Mouse (Mus musculus) left cerebral cortex, adult 2 months (tissue): ENCODE results near the gene Abhd10. TPM values are rescaled to one million over a fixed set of nuclear protein-coding genes. Genes with fewer than 3 reads are reported as not detected.

ENCODE experiments used
- DNase-seq, 2 experiments: peaks; one replicate each; pipeline ENCODE4 v3.0.0; 2021 to 2022; ENCODE audit warnings: low spot score in 2 of 2, mixed read lengths in 1 of 2; ENCODE audit errors: extremely low spot score in 1 of 2
- H3K27ac ChIP-seq: fragments of 200-600 bp; 2 replicates; pipeline ENCODE4 v1.8.1; 2022
- H3K4me3 ChIP-seq: fragments of 200-600 bp; 2 replicates; pipeline ENCODE4 v1.8.1; 2022
- CTCF ChIP-seq: fragments of 200-600 bp; IDR thresholded peaks from 2 replicates; pipeline ENCODE4 v1.8.1; 2022; ENCODE audit warnings: antibody characterized with exemption, mild to moderate bottlenecking, moderate library complexity
- intact Hi-C: fragments of 180-260 bp; cut with DNase I; formaldehyde crosslinking; loops from one replicate; pipeline ENCODE4 v1.15.1; 2025
- total RNA-seq, 2 experiments: library from RNA; stranded (reverse); gene quantifications; 2 replicates each; pipeline ENCODE4 v1.2.3; 2021

The Abhd10 gene
- total RNA-seq, 2 experiments from 2014 or later, result 21.6 to 23.7 TPM

- Histone ChIP-seq H3K27ac (peak overlapping the region; percentile 97), H3K4me3 (peak overlapping the region; percentile 75)
- no peak for DNase-seq
- intact Hi-C loops, result loop anchor here (2.0 to 5.0 kb wide), 2 partner anchors 37 to 316 kb away; partner anchors contain the start of gene Cd200
- TF ChIP-seq CTCF, result no peak
Observed at GRCm38 (mm10) chr16:45723172-45723901, 19.4 kb downstream of the Abhd10 start.

- intact Hi-C loops, result loop anchor here (2.0 to 5.0 kb wide), 2 partner anchors 36 to 315 kb away; partner anchors contain the start of gene Cd200
- Histone ChIP-seq H3K27ac (peak overlapping the region; percentile 97), H3K4me3 (peak overlapping the region; percentile 75)
- TF ChIP-seq CTCF, result no peak
- no peak for DNase-seq
Observed at GRCm38 (mm10) chr16:45722460-45722951, 20.2 kb downstream of the Abhd10 start.

DNA sequence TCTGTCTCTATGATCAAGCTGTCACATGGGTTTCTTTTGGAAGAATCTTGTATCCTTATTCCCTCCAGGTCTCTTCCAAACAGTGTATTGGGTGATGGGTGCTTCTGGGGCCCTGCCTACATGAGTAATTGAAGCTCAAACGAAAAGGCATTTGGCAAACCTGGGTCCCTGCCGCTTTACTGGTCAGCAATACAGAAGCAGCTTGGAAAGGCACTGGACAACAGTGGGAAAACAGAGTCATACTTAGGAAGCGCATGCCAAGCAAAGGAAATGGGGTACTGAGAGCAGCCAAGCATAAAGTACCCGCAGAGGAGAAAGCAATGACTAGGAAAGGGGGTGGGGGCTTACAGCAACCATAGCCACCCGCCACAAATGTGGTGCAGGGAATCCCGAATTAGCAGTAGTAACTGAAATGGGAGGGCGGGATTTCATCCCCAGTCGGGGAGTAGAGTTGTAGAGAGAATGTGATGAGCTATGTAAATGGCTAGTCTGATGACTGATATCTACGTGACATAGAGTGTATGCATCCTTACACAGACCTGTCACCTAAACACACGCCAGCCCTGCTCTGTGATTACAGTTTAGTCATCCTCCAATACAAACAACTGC, 22.6 kb downstream of the Abhd10 start:
- DNase-seq, result no peak
- no peak for TF ChIP-seq CTCF
- intact Hi-C loops, result loop anchor here (5.0 kb wide), 1 partner anchor 313 kb away; the partner anchor contains the start of gene Cd200
- H3K27ac ChIP-seq, result peak overlapping the region; percentile 45; the same call in 1 of the 2 replicates
- H3K4me3 ChIP-seq, result no peak overlapping the region

- Histone ChIP-seq H3K4me3 (no peak overlapping the region), H3K27ac (no peak overlapping the region)
- intact Hi-C loops, result no loop called here
- TF ChIP-seq CTCF, result no peak
- DNase-seq, result no peak
Observed at GRCm38 (mm10) chr16:45718296-45718695, 24.5 kb downstream of the Abhd10 start.

- peak overlapping the region; percentile 26 for H3K27ac ChIP-seq
- intact Hi-C loops, result no loop called here
- no peak for TF ChIP-seq CTCF
- H3K4me3 ChIP-seq, result no peak overlapping the region
- DNase-seq, result no peak
Observed at GRCm38 (mm10) chr16:45714489-45715150, 28.1 kb downstream of the Abhd10 start.

GRCm38 (mm10) chr16:45713878-45714277, 28.9 kb downstream of the Abhd10 start:
- intact Hi-C loops, result no loop called here
- no peak overlapping the region for H3K27ac ChIP-seq
- TF ChIP-seq CTCF, result no peak
- H3K4me3 ChIP-seq, result no peak overlapping the region
- DNase-seq, result no peak

DNA sequence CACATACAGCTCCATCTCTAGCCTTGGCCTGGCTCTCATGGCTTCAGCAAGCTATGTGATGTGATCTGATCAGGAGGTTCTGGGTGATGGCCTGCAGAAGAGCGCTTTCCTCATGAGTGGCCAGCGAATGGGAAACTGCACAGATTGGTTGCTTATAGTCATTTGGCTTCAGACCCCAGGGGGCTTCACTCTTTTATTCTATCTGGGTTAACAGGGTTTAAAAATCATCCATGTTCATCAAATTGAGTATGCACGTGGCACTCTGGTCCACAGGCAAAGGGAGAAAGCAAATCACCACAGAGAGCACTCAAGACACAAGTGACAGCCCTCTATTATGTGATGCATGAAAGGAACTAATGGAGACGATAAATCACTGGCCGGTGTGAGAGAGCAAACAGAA, 29.5 kb downstream of the Abhd10 start:
- no peak for TF ChIP-seq CTCF
- DNase-seq, result no peak
- no peak overlapping the region for H3K4me3 ChIP-seq
- no peak overlapping the region for H3K27ac ChIP-seq
- intact Hi-C loops, result no loop called here

DNA sequence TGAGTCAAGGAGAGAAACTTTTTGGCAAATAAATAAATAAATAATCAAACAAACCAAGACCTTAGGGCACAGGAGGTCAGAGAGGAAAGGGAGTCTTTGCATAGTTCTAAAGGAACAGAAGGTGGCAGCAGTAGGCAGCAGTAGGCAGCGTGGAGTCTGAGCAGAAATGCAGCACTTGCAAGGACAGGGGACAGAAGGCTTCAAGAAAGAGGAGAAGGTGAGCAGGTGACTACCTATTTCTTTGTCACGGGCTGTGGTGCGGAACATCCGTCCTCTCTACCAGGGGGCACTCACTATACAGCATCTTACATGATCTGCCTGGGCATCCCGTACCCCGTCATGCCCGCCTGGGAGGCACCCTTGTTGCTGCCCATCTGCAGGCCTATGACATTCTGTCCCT, 31.5 kb downstream of the Abhd10 start:
- Histone ChIP-seq H3K4me3 (no peak overlapping the region), H3K27ac (no peak overlapping the region)
- intact Hi-C loops, result no loop called here
- no peak for DNase-seq
- peak; percentile 47 for TF ChIP-seq CTCF

DNA sequence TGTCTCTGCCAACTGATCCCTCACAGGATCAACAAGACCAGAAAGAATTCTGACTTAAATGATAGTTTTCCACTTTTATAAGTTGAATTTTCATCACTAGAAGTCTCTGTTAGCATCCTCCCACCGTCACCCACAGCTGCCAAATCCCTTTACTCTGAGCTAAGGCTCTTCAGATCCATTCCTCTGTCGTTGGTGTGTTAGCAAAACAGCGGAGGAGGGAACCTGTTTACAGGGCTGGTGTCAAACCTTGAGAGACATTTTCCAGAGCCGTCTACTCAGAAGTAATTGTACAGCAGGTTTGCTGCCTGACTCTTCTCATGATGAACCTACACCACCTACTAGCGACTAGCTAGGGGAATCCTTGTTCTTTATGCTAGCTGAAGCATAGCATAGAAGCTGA, 43.5 kb downstream of the Abhd10 start:
- intact Hi-C loops, result no loop called here
- Histone ChIP-seq H3K27ac (no peak overlapping the region), H3K4me3 (no peak overlapping the region)
- no peak for TF ChIP-seq CTCF
- DNase-seq, result no peak

- no peak for DNase-seq
- no peak overlapping the region for H3K27ac ChIP-seq
- H3K4me3 ChIP-seq, result no peak overlapping the region
- intact Hi-C loops, result no loop called here
- TF ChIP-seq CTCF, result no peak
Observed at GRCm38 (mm10) chr16:45697996-45698395, 44.8 kb downstream of the Abhd10 start.

DNA sequence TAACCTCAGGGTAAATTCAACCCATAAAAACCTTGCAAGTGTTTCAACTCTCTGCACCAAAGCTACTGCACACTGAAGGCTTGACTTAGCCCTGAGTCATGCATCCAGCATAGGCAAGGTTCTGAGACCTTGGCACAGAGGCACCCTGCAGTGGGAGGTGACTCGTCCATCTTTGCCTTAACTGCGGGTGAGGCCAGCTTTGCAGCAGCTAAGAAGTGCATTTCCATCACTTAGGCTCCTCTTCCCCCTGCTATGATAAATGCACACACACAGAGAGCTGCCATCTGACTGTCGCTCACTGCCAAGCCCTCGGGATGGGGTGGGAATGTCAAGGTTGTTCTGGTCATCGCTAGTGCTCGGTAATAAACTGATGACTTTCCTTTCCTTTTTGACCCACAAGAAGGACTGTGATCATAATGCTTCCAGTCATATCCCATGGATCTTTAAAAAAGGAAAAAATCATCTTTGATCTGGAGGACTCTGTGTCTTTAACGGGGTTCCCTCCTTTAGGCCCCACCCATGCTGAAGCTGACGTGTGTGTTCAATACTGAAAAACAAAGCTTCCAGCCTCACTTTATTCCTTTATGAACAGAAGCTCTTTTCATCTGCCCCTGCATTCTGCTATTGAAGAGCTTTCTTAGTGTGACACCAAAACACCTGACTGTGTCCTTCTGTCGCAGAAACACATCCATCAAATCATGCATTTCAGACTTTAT, 47.2 kb downstream of the Abhd10 start:
- intact Hi-C loops, result no loop called here
- TF ChIP-seq CTCF, result no peak

DNA sequence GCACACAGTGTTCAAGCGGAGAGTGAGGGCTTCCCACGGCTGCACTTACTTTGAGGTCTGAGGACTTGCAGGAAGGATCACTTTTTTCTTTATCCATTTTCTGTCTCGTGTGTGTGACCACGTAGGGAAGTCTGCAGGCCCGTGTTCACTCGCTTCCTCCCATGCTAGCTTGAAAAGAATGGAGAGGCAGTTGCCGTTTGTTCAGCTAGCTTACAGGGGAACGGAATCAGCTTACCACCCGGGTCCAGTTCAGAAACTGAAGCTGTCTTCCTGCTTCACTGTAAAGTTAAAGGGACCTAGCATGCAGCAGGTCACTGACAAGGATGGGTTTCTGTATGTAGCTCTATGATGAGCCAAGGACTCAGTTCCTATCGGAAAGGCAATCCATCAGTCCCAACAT, 49.2 kb downstream of the Abhd10 start, which contains the start of gene Tmprss7:
Gene Tmprss7 (minus strand): TSS at position 101 of the 400 bp plus-strand sequence.
- Histone ChIP-seq H3K4me3 (no peak within 1 kb of the TSS), H3K27ac (peak within 1 kb of the TSS; percentile 5; the same call in 1 of the 2 replicates)
- DNase-seq, result no peak
- no peak for TF ChIP-seq CTCF
- intact Hi-C loops, result no loop called here

More for the DNA sequence above, 47.2 kb downstream of the Abhd10 start:
- H3K27ac ChIP-seq, result no peak overlapping the region
- H3K4me3 ChIP-seq, result no peak overlapping the region
- no peak for DNase-seq
